Mouse (Mus musculus) thymus, postnatal 25 days (tissue): ENCODE data around the gene Nhp2.
"Not testable (repeated sequence)": the region's sequence is repeated elsewhere in the genome, so short reads cannot be mapped to it uniquely, and the experiment has no call there.

Source experiments
- DNase-seq: peaks from one replicate; pipeline ENCODE4 v3.0.0; 2022

Nhp2 gene

DNA sequence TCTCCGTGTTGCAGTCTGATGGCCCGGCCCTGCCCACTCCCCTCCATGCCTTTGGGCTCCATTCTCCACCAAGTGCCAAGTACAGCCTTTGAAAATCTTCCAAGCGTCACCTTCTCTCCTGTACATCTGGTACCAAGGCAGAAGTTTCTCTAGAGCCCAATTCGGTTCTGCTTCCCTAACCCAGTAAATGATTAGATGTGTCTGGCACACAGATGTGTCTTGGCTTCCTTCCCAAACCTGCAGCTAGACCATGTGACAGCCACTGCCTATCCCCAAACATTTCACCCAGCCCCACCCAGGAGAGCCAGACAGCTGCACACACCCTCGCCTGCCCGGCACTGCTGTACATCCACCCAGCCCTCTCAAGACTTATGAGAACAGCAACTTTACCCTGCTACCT is 39.2 kb downstream of the Nhp2 start:
- DNase-seq = peak; percentile 35

DNA sequence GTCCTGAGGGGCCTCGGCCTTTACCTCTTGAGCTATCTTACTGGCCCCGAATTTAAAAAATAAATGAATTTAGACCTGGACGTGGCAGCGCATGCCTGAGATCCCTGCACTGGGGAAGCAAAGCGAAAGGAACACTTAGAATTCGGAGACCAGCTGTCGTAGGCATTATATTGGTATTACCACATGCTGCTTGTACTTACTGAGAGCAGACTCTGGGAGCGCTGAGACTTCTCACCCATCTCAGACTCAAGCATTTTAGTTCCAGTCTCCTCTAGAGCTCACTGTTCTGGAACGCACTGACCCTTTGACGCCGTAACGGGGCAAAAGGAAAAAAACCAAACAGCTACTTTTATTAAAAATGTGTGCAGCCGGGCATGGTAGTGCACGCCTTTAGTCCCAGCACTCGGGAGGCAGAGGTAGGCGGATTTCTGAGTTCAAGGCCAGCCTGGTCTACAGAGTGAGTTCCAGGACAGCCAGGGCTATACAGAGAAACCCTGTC is 42.4 kb downstream of the Nhp2 start:
- no peak for DNase-seq

DNA sequence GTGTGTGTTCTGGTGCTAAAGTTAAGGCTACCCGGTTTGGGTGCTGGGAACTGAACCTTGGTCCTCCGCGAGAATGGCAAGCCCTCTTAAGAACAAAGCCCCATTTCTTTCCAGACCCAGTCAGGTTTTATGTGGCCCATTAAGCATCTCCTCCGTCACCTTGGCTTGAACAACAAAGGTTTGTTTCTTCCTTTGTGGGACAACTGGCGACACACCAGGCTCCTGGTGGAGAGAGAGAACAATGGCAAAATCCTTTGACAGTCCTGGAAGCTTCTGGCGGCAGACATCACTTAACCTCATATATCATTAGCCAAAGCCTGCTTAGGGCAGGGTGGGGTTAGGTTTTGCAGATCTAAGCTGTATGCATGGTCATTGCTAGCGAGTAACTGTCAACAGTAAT is 43.1 kb downstream of the Nhp2 start:
- DNase-seq = no peak

DNA sequence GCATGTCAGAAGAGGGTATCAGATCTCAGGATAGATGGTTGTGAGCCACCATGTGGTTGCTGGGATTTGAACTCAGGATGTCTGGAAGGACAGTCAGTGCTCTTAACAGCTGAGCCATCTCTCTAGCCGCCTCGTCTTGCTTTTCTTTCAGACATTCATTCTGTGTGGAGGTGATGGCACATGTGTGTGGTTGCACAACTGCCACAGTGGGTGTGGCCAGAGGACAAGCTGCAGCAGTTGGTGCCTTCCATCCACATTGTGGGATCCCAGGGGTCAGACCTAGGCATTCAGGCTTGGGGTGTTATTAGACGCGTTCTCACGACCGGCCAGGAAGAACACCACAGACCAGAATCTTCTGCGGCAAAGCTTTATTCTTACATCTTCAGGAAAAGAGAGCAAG is 45.2 kb downstream of the Nhp2 start:
- not testable (repeated sequence) for DNase-seq

DNA sequence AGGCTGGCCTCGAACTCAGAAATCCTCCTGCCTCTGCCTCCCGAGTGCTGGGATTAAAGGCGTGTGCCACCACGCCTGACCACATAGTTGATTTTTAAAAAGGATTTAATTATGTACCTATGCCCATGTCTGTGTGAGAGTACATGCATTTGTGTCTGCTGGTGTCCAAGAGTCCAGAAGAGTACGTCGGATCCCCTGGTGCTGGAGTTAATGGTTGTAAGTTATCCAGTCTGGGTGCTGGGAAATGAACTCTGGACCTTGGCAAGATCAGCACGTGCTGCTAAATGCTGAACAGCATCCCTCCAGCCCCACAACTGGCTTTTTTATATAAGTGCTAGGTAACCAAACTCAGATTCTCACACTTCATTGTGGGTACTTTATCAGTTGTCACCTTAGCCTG is 51.3 kb downstream of the Nhp2 start:
- no peak for DNase-seq

DNA sequence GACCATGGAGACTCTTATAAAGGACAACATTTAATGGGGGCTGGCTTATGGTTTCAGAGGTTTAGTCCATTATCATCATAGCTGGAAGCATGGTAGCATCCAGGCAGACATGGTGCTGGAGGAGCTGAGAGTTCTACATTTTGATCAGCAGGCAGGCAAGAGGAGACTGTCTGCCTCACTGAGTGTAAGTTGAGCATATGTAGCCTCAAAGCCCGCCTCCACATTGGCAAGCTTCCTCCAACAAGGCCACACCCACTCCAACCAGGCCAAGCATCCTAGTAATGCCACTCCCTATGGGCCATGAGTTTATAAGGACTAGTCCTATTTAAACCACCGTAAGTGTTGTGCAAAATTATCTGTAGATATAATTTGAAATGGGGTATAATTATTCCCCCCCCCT is 51.8 kb downstream of the Nhp2 start:
- no peak for DNase-seq

DNA sequence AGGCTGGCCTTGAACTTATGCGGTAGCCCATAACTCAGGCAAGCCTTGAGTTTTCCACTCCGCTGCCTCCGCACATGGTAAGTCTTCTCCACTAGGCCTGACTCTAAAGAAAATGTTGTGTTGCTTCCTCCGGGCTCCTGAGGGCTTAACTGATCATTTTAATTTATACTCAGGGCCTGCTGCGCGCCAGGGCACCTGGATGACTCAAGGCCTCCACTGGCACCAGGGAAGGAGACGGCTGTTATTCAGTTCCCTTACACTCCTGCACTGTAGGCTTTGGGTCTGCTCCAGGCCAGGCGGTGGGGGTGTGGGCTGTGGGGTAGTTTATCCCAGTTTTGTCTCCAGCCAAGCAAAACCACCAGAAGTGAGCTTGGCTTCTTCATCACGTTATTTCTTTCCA is 53.8 kb downstream of the Nhp2 start:
- no peak for DNase-seq
